Mouse (Mus musculus) erythroblast, embryonic 14.5 days (primary cell): ENCODE measurements around the gene Fmo5. TPM values are rescaled to one million over a fixed set of nuclear protein-coding genes. Genes with fewer than 3 reads are reported as not detected.

Experiments used
- H3K27me3 ChIP-seq: 2 replicates; pipeline ENCODE4 v1.6.1; 2012; ENCODE audit warnings: inconsistent platforms; ENCODE audit not compliant: control insufficient read depth
- H3K36me3 ChIP-seq: 2 replicates; pipeline ENCODE4 v1.6.1; 2012; ENCODE audit warnings: mild to moderate bottlenecking, inconsistent platforms; ENCODE audit not compliant: control insufficient read depth
- H3K4me1 ChIP-seq: 2 replicates; pipeline ENCODE4 v1.6.1; 2012; ENCODE audit warnings: inconsistent platforms; ENCODE audit not compliant: control insufficient read depth
- H3K4me3 ChIP-seq: replicated peaks from 2 replicates; pipeline ENCODE3; 2012; ENCODE audit warnings: moderate library complexity, mild to moderate bottlenecking, inconsistent platforms
- H3K9me3 ChIP-seq: 2 replicates; pipeline ENCODE4 v1.6.1; 2012; ENCODE audit warnings: low read length, inconsistent platforms, mixed read lengths; ENCODE audit not compliant: control insufficient read depth
- GATA1 ChIP-seq: IDR thresholded peaks from 2 replicates; pipeline ENCODE4 v1.6.1; 2012; ENCODE audit warnings: low read length, inconsistent platforms, mixed read lengths
- TAL1 ChIP-seq: IDR thresholded peaks from 3 replicates; pipeline ENCODE4 v1.6.1; 2012; ENCODE audit warnings: low read length, inconsistent platforms, mixed read lengths
- polyA plus RNA-seq: library from polyadenylated mRNA; stranded (reverse); fragments of >175 nt; gene quantifications from 2 replicates; pipeline ENCODE4 v1.2.3, GENCODE M21; 2012

Gene Fmo5
- polyA plus RNA-seq, 1 experiment: 0.03 TPM

GRCm38 (mm10) chr3:97627893-97628292, 711 bp upstream of the Fmo5 start:
- Histone ChIP-seq H3K27me3 (peaks cover 3% of the 10 kb centered on the region; the same call in 1 of the 2 replicates), H3K4me3 (peak overlapping the region; percentile 65), H3K9me3 (no peaks in the 10 kb centered on the region), H3K4me1 (peaks cover 16% of the 10 kb centered on the region), H3K36me3 (no peaks in the 10 kb centered on the region; the same call in 1 of the 2 replicates)
- no peak for TF ChIP-seq GATA1
- TF ChIP-seq TAL1: no peak

- TF ChIP-seq TAL1 (no peak), GATA1 (no peak)
- Histone ChIP-seq H3K27me3 (no peaks in the 10 kb centered on the region), H3K4me3 (no peak overlapping the region), H3K4me1 (peaks cover 16% of the 10 kb centered on the region), H3K36me3 (no peaks in the 10 kb centered on the region; the same call in 1 of the 2 replicates), H3K9me3 (no peaks in the 10 kb centered on the region)
Measured at GRCm38 (mm10) chr3:97629941-97630340, 1.3 kb downstream of the Fmo5 start.

- TF ChIP-seq TAL1: no peak
- TF ChIP-seq GATA1: no peak
Measured at GRCm38 (mm10) chr3:97630746-97631145, 2.1 kb downstream of the Fmo5 start.

GRCm38 (mm10) chr3:97631258-97631860, 2.8 kb downstream of the Fmo5 start:
- H3K27me3 ChIP-seq: no peaks in the 10 kb centered on the region
- peaks cover 16% of the 10 kb centered on the region for H3K4me1 ChIP-seq
- TF ChIP-seq TAL1: no peak
- no peak for TF ChIP-seq GATA1
- no peaks in the 10 kb centered on the region; the same call in 1 of the 2 replicates for H3K36me3 ChIP-seq
- no peaks in the 10 kb centered on the region for H3K9me3 ChIP-seq
- H3K4me3 ChIP-seq: no peak overlapping the region

More at GRCm38 (mm10) chr3:97630746-97631145, 2.1 kb downstream of the Fmo5 start:
- Histone ChIP-seq H3K4me1 (peaks cover 16% of the 10 kb centered on the region), H3K4me3 (no peak overlapping the region), H3K27me3 (no peaks in the 10 kb centered on the region), H3K36me3 (no peaks in the 10 kb centered on the region; the same call in 1 of the 2 replicates), H3K9me3 (no peaks in the 10 kb centered on the region)

GRCm38 (mm10) chr3:97633456-97633855, 4.9 kb downstream of the Fmo5 start:
- TF ChIP-seq TAL1: no peak
- TF ChIP-seq GATA1: no peak
- Histone ChIP-seq H3K9me3 (no peaks in the 10 kb centered on the region), H3K36me3 (no peaks in the 10 kb centered on the region; the same call in 1 of the 2 replicates), H3K4me1 (peaks cover 9% of the 10 kb centered on the region), H3K27me3 (no peaks in the 10 kb centered on the region), H3K4me3 (no peak overlapping the region)

GRCm38 (mm10) chr3:97634288-97634761, 5.7 kb downstream of the Fmo5 start:
- Histone ChIP-seq H3K27me3 (no peaks in the 10 kb centered on the region), H3K4me1 (0 out of 2 replicates have a peak, but pooled peaks cover 2% of the 10 kb centered on the region), H3K4me3 (no peak overlapping the region), H3K9me3 (no peaks in the 10 kb centered on the region), H3K36me3 (no peaks in the 10 kb centered on the region; the same call in 1 of the 2 replicates)
- no peak for TF ChIP-seq TAL1
- TF ChIP-seq GATA1: no peak

GRCm38 (mm10) chr3:97641396-97641795, 12.8 kb downstream of the Fmo5 start:
- no peaks in the 10 kb centered on the region; the same call in 1 of the 2 replicates for H3K36me3 ChIP-seq
- no peaks in the 10 kb centered on the region for H3K27me3 ChIP-seq
- TF ChIP-seq TAL1 (no peak), GATA1 (no peak)
- H3K4me3 ChIP-seq: no peak overlapping the region
- H3K9me3 ChIP-seq: no peaks in the 10 kb centered on the region
- H3K4me1 ChIP-seq: no peaks in the 10 kb centered on the region

GRCm38 (mm10) chr3:97642001-97642400, 13.4 kb downstream of the Fmo5 start:
- Histone ChIP-seq H3K9me3 (no peaks in the 10 kb centered on the region), H3K4me3 (no peak overlapping the region), H3K4me1 (no peaks in the 10 kb centered on the region), H3K27me3 (no peaks in the 10 kb centered on the region), H3K36me3 (no peaks in the 10 kb centered on the region; the same call in 1 of the 2 replicates)
- TF ChIP-seq TAL1: no peak
- TF ChIP-seq GATA1: no peak

- Histone ChIP-seq H3K9me3 (no peaks in the 10 kb centered on the region), H3K4me1 (no peaks in the 10 kb centered on the region), H3K36me3 (no peaks in the 10 kb centered on the region; the same call in 1 of the 2 replicates), H3K4me3 (no peak overlapping the region), H3K27me3 (no peaks in the 10 kb centered on the region)
- TF ChIP-seq GATA1 (no peak), TAL1 (no peak)
Measured at GRCm38 (mm10) chr3:97648518-97648917, 19.9 kb downstream of the Fmo5 start.

- no peaks in the 10 kb centered on the region for H3K4me1 ChIP-seq
- no peaks in the 10 kb centered on the region for H3K9me3 ChIP-seq
- H3K4me3 ChIP-seq: no peak overlapping the region
- H3K36me3 ChIP-seq: no peaks in the 10 kb centered on the region; the same call in 1 of the 2 replicates
- TF ChIP-seq GATA1 (no peak), TAL1 (no peak)
- H3K27me3 ChIP-seq: no peaks in the 10 kb centered on the region
Measured at GRCm38 (mm10) chr3:97649022-97649421, 20.4 kb downstream of the Fmo5 start.
